Mouse (Mus musculus) lung, adult 10 weeks (tissue): ENCODE results near the gene Aldh3b2. TPM values are rescaled to one million over a fixed set of nuclear protein-coding genes. Genes with fewer than 3 reads are reported as not detected.

Experiments used
- polyA plus RNA-seq: library from polyadenylated mRNA; stranded (reverse); fragments of 350-450 nt; fragmentation: Illumina TruSeq; extraction: RNeasy Lipid Tissue Mini Kit (QIAGEN cat#74804); gene quantifications from one replicate; pipeline ENCODE4 v1.2.3, GENCODE M21; 2014; ENCODE audit warnings: low read depth, low replicate concordance; ENCODE audit not compliant: insufficient read depth

Gene Aldh3b2
- polyA plus RNA-seq: 0.83 TPM

GRCm38 (mm10) chr19:3972229-3972628 is at the start of gene Aldh3b2:
Aldh3b2 (plus strand) TSS chr19:3972328.

GRCm38 (mm10) chr19:3929211-3929941 is 42.8 kb upstream of the Aldh3b2 start, which contains the start of gene Aldh3b1:
Aldh3b1 (minus strand) TSS chr19:3929808.

GRCm38 (mm10) chr19:3935032-3935895 is 36.9 kb upstream of the Aldh3b2 start, which contains the start of gene Unc93b1:
Unc93b1 (plus strand) TSS chr19:3935186.

GRCm38 (mm10) chr19:3958470-3958869 is 13.7 kb upstream of the Aldh3b2 start, which contains the start of gene Aldh3b3:
Aldh3b3 (plus strand) TSS chr19:3958645.

GRCm38 (mm10) chr19:3986334-3986733 is 14.2 kb downstream of the Aldh3b2 start, which contains the start of gene Acy3:
Acy3 (plus strand) TSS chr19:3986570.

GRCm38 (mm10) chr19:3992416-3992815 is 20.3 kb downstream of the Aldh3b2 start, which contains the start of gene Tbx10:
Tbx10 (plus strand) TSS chr19:3992752.

GRCm38 (mm10) chr19:4000119-4000900 is 28.2 kb downstream of the Aldh3b2 start, which contains the start of the genes Nudt8 and Gm49405:
Nudt8 (plus strand) TSS chr19:4000580.
Gm49405 (plus strand) TSS chr19:4000626.

GRCm38 (mm10) chr19:4003112-4003511 is 31.0 kb downstream of the Aldh3b2 start, which contains the start of gene Doc2g:
Doc2g (plus strand) TSS chr19:4003313.

GRCm38 (mm10) chr19:4012432-4013022 is 40.4 kb downstream of the Aldh3b2 start, which contains the start of gene Ndufv1:
Ndufv1 (minus strand) TSS chr19:4012806.

Other genes starting within 250 kb of the Aldh3b2 start
- 13.1 TPM for gene Kmt5b, start 204.9 kb upstream of the Aldh3b2 start, polyA plus RNA-seq
- 34.0 TPM for gene Chka, start 120.6 kb upstream of the Aldh3b2 start, polyA plus RNA-seq
- gene Tcirg1, start 65.2 kb upstream of the Aldh3b2 start, polyA plus RNA-seq: 35.0 TPM
- 140 TPM for gene Ndufs8, start 59.6 kb upstream of the Aldh3b2 start, polyA plus RNA-seq
- 53.6 TPM for gene Aldh3b1, start 42.5 kb upstream of the Aldh3b2 start, polyA plus RNA-seq
- gene Unc93b1, start 37.1 kb upstream of the Aldh3b2 start, polyA plus RNA-seq: 56.9 TPM
- gene Aldh3b3, start 13.7 kb upstream of the Aldh3b2 start, polyA plus RNA-seq: 0.20 TPM
- gene Acy3, start 14.2 kb downstream of the Aldh3b2 start, polyA plus RNA-seq: 10.1 TPM
- gene Tbx10, start 20.4 kb downstream of the Aldh3b2 start, polyA plus RNA-seq: not detected
- 19.1 TPM for gene Nudt8, start 28.3 kb downstream of the Aldh3b2 start, polyA plus RNA-seq
- gene Gm49405, start 28.3 kb downstream of the Aldh3b2 start, polyA plus RNA-seq: 0.23 TPM
- gene Doc2g, start 31.0 kb downstream of the Aldh3b2 start, polyA plus RNA-seq: 4.9 TPM
- gene Ndufv1, start 40.5 kb downstream of the Aldh3b2 start, polyA plus RNA-seq: 85.5 TPM
- 401 TPM for gene Gstp1, start 65.7 kb downstream of the Aldh3b2 start, polyA plus RNA-seq
- gene Gstp2, start 73.7 kb downstream of the Aldh3b2 start, polyA plus RNA-seq: 28.2 TPM
- 10.6 TPM for gene Gstp3, start 87.2 kb downstream of the Aldh3b2 start, polyA plus RNA-seq
- 0.93 TPM for gene Cabp2, start 109.2 kb downstream of the Aldh3b2 start, polyA plus RNA-seq
- gene Cdk2ap2, start 124.9 kb downstream of the Aldh3b2 start, polyA plus RNA-seq: 128 TPM
- 24.1 TPM for gene Pitpnm1, start 127.7 kb downstream of the Aldh3b2 start, polyA plus RNA-seq
- 110 TPM for gene Aip, start 153.5 kb downstream of the Aldh3b2 start, polyA plus RNA-seq
- not detected for gene Gpr152, start 167.5 kb downstream of the Aldh3b2 start, polyA plus RNA-seq
- gene Cabp4, start 171.7 kb downstream of the Aldh3b2 start, polyA plus RNA-seq: not detected
- 121 TPM for gene Coro1b, start 176.3 kb downstream of the Aldh3b2 start, polyA plus RNA-seq
- gene Ptprcap, start 181.3 kb downstream of the Aldh3b2 start, polyA plus RNA-seq: 41.4 TPM
- gene Rps6kb2, start 191.0 kb downstream of the Aldh3b2 start, polyA plus RNA-seq: 19.1 TPM
- gene Carns1, start 203.2 kb downstream of the Aldh3b2 start, polyA plus RNA-seq: 2.5 TPM
- gene Tbc1d10c, start 219.0 kb downstream of the Aldh3b2 start, polyA plus RNA-seq: 22.1 TPM
- 290 TPM for gene Ppp1ca, start 219.7 kb downstream of the Aldh3b2 start, polyA plus RNA-seq
- gene Rad9a, start 229.3 kb downstream of the Aldh3b2 start, polyA plus RNA-seq: 12.4 TPM
- gene Clcf1, start 241.9 kb downstream of the Aldh3b2 start, polyA plus RNA-seq: 7.9 TPM
- not detected for gene AC109138.7, start 242.0 kb downstream of the Aldh3b2 start, polyA plus RNA-seq